Mouse (Mus musculus) C2C12 (cell line): ENCODE results near the gene Nudt5.

Experiments used
- CTCF ChIP-seq: IDR thresholded peaks from one replicate; pipeline ENCODE4 v1.5.1; 2011; ENCODE audit not compliant: control insufficient read depth, insufficient read depth, insufficient read length
- MAX ChIP-seq: IDR thresholded peaks from one replicate; pipeline ENCODE4 v1.6.1; 2011; ENCODE audit warnings: mild to moderate bottlenecking, control low read depth

DNA sequence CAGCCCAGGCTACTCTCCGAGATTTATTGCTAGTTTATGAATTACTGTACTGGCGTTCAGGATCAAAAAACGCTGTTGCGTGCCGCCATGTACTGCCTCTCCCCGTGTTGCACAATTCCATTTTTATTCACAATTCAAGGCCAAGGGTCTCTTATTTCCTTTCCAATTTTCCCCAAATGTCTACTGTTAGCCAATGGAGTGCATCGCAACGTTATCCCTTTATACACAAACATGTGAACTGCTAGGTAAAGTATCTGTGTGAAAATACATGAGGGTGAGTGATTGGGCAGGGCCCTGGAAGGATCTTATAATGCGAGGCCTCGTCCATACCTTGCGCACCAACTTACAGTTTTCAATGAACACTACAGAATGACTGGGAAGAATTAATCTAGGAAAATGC is 49.5 kb downstream of the Nudt5 start:
- TF ChIP-seq CTCF (no peak), MAX (no peak)
